Mouse (Mus musculus) small intestine, adult 2 months (tissue): ENCODE results near the gene Olfr1338.

ENCODE experiments used
- CTCF ChIP-seq: fragments of 200-500 bp; IDR thresholded peaks from 2 replicates; pipeline ENCODE4 v1.5.1; 2012; ENCODE audit warnings: low read depth, mild to moderate bottlenecking, control low read depth, inconsistent platforms, low read length, moderate library complexity, mixed read lengths; ENCODE audit not compliant: insufficient replicate concordance, insufficient read length; ENCODE audit errors: extremely low read depth
- POLR2A ChIP-seq: fragments of 200-500 bp; IDR thresholded peaks from 2 replicates; pipeline ENCODE4 v1.6.1; 2012; ENCODE audit warnings: low read depth, mild to moderate bottlenecking, control low read depth, inconsistent platforms, low read length, moderate library complexity

- TF ChIP-seq CTCF (no peak), POLR2A (no peak)
Measured at GRCm38 (mm10) chr4:118782486-118782885, 23.9 kb upstream of the Olfr1338 start, which contains the start of gene Olfr1337.
